Mouse (Mus musculus) ES-Bruce4 (cell line): ENCODE data around the gene Sumo3. TPM values are rescaled to one million over a fixed set of nuclear protein-coding genes. Genes with fewer than 3 reads are reported as not detected.

Source experiments
- H3K27ac ChIP-seq: 2 replicates; pipeline ENCODE4 v1.5.1; 2012; ENCODE audit warnings: low read length, inconsistent platforms; ENCODE audit not compliant: insufficient read depth
- H3K27me3 ChIP-seq: 2 replicates; pipeline ENCODE4 v1.6.1; 2012; ENCODE audit warnings: mild to moderate bottlenecking, low read length, inconsistent platforms; ENCODE audit not compliant: control insufficient read depth, poor library complexity, insufficient read depth, severe bottlenecking
- H3K36me3 ChIP-seq: 2 replicates; pipeline ENCODE4 v1.6.1; 2012; ENCODE audit warnings: inconsistent platforms, mild to moderate bottlenecking, low read length, moderate library complexity; ENCODE audit not compliant: control insufficient read depth, poor library complexity, insufficient read depth, severe bottlenecking
- H3K4me1 ChIP-seq: one replicate; pipeline ENCODE4 v1.8.1; 2011; ENCODE audit warnings: low read length; ENCODE audit not compliant: control insufficient read depth, insufficient read depth
- H3K4me3 ChIP-seq: 2 replicates; pipeline ENCODE4 v1.5.1; 2011; ENCODE audit warnings: low read depth, mild to moderate bottlenecking, low read length
- H3K9ac ChIP-seq: 2 replicates; pipeline ENCODE4 v1.6.1; 2012; ENCODE audit warnings: low read depth, mild to moderate bottlenecking, inconsistent platforms; ENCODE audit not compliant: poor library complexity, severe bottlenecking
- H3K9me3 ChIP-seq: replicated peaks from 2 replicates; pipeline ENCODE4 v1.6.1; 2012; ENCODE audit warnings: mild to moderate bottlenecking, low read length, inconsistent platforms; ENCODE audit not compliant: control insufficient read depth, poor library complexity, insufficient read depth, severe bottlenecking
- CTCF ChIP-seq: IDR thresholded peaks from one replicate; pipeline ENCODE4 v1.8.1; 2011; ENCODE audit warnings: low read depth, low read length
- EP300 ChIP-seq: IDR thresholded peaks from 2 replicates; pipeline ENCODE4 v1.6.1; 2011; ENCODE audit warnings: low read depth, low read length; ENCODE audit not compliant: insufficient read depth
- POLR2A ChIP-seq: IDR thresholded peaks from one replicate; pipeline ENCODE4 v1.8.1; 2011; ENCODE audit warnings: low read length; ENCODE audit not compliant: insufficient read depth
- polyA plus RNA-seq: library from polyadenylated mRNA; stranded (reverse); fragments of >200 nt; gene quantifications from 2 replicates; pipeline ENCODE4 v1.2.4, GENCODE M21; 2011; ENCODE audit warnings: low read depth; ENCODE audit not compliant: missing spikeins, insufficient read depth, insufficient read length

Sumo3 gene
- polyA plus RNA-seq, 1 experiment, result 218 TPM

DNA sequence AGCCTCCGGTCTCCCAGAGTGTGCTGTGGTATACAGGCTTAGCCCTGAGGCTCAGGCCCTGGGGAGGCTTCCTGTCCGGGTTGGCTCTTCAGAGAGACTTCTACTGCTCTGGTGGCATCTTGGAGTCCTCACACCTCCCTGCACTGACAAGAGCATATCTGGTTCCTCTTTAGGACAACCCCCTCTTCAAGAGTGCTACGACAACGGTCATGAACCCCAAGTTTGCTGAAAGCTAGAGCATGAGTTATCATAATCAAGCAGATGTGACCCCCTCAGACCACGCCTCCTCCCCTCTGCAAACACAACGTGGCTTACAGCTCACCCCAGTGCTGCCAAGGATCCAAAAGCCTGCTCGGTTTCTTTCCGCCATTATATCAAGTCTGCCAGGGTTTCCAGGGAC is 40.9 kb upstream of the Sumo3 start:
- H3K27ac ChIP-seq, result no peak overlapping the region
- no peak for TF ChIP-seq EP300

DNA sequence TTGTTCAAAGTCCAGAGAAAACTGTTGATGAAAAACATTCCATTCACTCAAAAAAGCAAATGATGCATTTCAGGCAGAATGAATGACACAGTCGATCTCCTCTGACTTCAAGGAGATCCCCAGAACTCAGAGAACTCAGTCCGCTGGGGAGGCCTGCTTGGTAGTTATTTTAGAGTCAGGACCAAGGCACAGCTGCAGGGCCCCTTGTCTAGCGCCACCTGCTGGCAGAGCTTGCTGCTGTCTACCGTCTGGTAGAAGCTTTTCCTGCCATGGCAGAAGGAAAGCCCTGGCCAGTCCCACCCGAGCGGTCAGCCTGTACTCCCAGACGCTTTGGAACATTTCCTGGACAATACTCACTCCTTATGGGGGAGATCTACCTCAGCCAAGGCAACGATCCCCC is 39.2 kb upstream of the Sumo3 start:
- Histone ChIP-seq H3K4me1 (peaks cover 5% of the 10 kb centered on the region), H3K4me3 (no peak overlapping the region), H3K9me3 (no peaks in the 10 kb centered on the region), H3K27ac (no peak overlapping the region), H3K27me3 (no peaks in the 10 kb centered on the region), H3K9ac (no peak overlapping the region), H3K36me3 (no peaks in the 10 kb centered on the region)
- TF ChIP-seq CTCF (peak; percentile 97), POLR2A (no peak)

More for the DNA sequence above, 40.9 kb upstream of the Sumo3 start:
- Histone ChIP-seq H3K9ac (no peak overlapping the region), H3K4me1 (peaks cover 2% of the 10 kb centered on the region), H3K27me3 (no peaks in the 10 kb centered on the region), H3K4me3 (no peak overlapping the region), H3K36me3 (no peaks in the 10 kb centered on the region), H3K9me3 (no peaks in the 10 kb centered on the region)

DNA sequence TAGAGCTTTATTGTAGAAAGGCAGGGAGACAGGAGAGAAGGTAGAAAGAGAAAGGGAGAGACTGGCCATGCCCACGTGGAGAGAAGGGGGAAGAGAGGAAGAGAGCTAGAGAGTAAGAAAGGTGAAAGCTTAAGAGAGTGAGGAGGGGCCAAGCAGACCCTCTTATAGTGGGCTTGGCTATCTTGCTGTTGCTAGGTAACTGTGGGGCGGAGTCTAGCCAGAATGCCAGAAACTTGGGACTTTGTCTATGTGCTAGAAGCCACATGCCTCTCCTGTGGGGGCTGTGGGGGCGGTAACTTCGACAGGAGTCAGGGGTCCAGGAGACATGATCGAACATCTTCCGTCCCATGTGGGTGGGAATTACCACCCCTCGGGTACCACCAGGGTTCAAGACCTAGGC is 36.4 kb upstream of the Sumo3 start:
- Histone ChIP-seq H3K36me3 (no peaks in the 10 kb centered on the region), H3K9ac (no peak overlapping the region), H3K9me3 (no peaks in the 10 kb centered on the region), H3K27me3 (no peaks in the 10 kb centered on the region), H3K27ac (peak overlapping the region; percentile 54), H3K4me1 (peaks cover 6% of the 10 kb centered on the region), H3K4me3 (peak overlapping the region; percentile 8; the same call in 1 of the 2 replicates)
- TF ChIP-seq POLR2A (no peak), CTCF (no peak), EP300 (no peak)

DNA sequence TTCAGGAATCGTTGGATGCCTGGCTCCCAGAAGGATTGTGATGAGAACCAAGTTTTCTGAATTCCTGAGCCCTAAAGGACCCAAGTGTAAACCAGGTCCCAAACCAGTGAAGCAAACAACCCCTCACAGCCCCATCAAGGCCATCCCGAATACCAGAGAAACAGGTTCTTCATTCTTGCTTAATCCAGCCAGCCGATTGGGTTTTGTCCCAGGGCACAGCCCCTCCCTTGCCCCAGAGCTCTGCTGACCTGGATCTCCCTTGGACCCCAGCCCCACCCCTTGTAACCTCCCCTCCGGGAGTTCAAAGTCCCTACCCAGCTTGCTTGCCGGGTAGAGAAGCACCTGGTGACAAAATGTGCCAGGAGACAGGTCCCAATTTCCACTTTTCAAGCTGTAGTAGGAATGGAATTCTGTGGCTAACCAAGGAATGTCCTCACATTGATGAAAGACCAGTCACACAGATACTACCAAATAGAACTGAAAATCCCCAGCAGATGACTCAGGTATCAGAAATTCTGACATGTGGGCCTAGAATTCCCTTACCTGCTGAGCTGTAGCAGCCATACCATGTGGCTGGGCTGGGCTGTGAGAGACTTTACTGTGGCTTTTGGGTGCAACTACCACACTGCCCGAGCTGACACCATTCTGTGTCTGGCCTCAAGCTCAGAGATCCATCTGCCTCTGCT is 35.8 kb upstream of the Sumo3 start:
- no peak overlapping the region for H3K4me3 ChIP-seq
- H3K9ac ChIP-seq, result no peak overlapping the region
- peaks cover 6% of the 10 kb centered on the region for H3K4me1 ChIP-seq
- H3K27ac ChIP-seq, result peak overlapping the region; percentile 26
- H3K9me3 ChIP-seq, result no peaks in the 10 kb centered on the region
- H3K36me3 ChIP-seq, result no peaks in the 10 kb centered on the region
- TF ChIP-seq POLR2A, result no peak
- TF ChIP-seq EP300, result peak; percentile 85; the same call in 1 of the 2 replicates
- no peaks in the 10 kb centered on the region for H3K27me3 ChIP-seq

DNA sequence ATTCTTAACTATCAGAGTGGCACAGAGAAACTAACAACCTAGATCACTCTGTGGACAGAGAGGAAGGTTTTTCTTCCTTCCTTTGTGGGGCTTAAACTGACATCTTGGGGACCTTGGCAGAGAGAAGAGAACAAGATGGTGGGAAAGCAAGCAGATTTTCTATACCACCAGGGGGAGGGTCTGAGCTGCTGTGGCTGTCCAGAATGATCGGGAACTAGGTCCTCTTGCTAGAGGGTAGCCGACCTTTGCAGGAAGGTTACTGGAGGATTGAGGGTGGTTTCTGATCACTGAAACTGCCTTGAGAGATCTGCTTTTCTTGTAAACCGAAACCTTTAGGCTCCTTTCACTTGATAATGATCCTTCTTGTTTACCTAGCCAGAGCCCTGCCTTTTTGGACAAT is 33.7 kb upstream of the Sumo3 start:
- Histone ChIP-seq H3K9ac (no peak overlapping the region), H3K4me3 (no peak overlapping the region), H3K9me3 (no peaks in the 10 kb centered on the region), H3K36me3 (no peaks in the 10 kb centered on the region), H3K27me3 (no peaks in the 10 kb centered on the region), H3K27ac (peak overlapping the region; percentile 89), H3K4me1 (peaks cover 6% of the 10 kb centered on the region)
- TF ChIP-seq EP300, result peak; percentile 80; the same call in 1 of the 2 replicates
- peak; percentile 64 for TF ChIP-seq CTCF
- TF ChIP-seq POLR2A, result no peak

DNA sequence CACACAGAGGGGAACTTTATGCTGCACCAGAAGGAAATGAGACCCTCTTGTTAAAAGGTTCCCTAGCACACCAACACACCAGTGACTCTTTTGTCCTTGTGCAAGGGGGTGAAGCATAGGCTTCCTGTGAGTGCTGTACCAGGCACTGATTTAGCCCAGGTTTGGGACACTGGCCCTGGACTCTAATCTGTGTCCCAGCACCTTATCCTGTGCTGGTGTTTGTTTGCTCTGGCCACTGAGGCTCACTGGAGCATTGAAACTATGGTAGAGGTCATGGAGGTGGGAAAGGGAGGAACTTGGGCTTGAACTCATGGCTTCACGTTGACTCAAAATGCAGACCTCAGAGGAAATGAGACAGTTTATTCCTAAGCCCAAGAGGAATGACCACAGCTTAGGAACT is 32.7 kb upstream of the Sumo3 start:
- Histone ChIP-seq H3K27ac (peak overlapping the region; percentile 70), H3K9me3 (no peaks in the 10 kb centered on the region)
- TF ChIP-seq CTCF, result no peak
- no peak for TF ChIP-seq EP300
- no peak for TF ChIP-seq POLR2A

More for the DNA sequence above, 32.7 kb upstream of the Sumo3 start:
- no peak overlapping the region for H3K9ac ChIP-seq
- no peaks in the 10 kb centered on the region for H3K36me3 ChIP-seq
- no peaks in the 10 kb centered on the region for H3K27me3 ChIP-seq
- no peak overlapping the region for H3K4me3 ChIP-seq
- peaks cover 6% of the 10 kb centered on the region for H3K4me1 ChIP-seq
